Mouse (Mus musculus) heart, adult 18-20 months (tissue): ENCODE results near the gene Akr1d1. TPM values are rescaled to one million over a fixed set of nuclear protein-coding genes. Genes with fewer than 3 reads are reported as not detected.

Source experiments
- DNase-seq, 2 experiments: peaks; one replicate each; pipeline ENCODE4 v3.0.0; 2021 to 2022; ENCODE audit warnings: mixed read lengths in 1 of 2
- total RNA-seq, 2 experiments: library from RNA; stranded (reverse); gene quantifications; 2 replicates each; pipeline ENCODE4 v1.2.3; 2021

Akr1d1 gene
- total RNA-seq, 2 experiments from 2014 or later: not detected

- DNase-seq: no peak
Observed at GRCm38 (mm10) chr6:37567363-37567762, 37.4 kb downstream of the Akr1d1 start.

DNA sequence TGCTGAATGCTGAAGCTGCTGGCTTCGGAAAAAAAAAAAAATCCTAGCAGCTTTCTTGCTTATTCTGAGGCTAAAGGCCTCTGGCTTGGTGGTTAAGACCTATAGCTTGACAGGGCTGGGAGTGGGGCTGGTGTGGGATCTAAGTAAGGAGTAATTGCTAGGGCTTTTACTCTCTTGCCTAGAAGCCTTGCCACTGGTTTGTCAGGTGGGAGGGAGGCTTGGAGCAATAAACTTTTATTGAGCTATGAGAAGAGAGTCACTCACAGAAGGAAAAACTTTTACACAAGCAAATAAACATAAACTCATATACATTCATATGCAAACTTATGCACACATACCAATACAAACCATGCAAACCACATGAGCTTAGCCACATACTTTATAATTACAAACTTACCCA, 42.0 kb downstream of the Akr1d1 start:
- DNase-seq: no peak

DNA sequence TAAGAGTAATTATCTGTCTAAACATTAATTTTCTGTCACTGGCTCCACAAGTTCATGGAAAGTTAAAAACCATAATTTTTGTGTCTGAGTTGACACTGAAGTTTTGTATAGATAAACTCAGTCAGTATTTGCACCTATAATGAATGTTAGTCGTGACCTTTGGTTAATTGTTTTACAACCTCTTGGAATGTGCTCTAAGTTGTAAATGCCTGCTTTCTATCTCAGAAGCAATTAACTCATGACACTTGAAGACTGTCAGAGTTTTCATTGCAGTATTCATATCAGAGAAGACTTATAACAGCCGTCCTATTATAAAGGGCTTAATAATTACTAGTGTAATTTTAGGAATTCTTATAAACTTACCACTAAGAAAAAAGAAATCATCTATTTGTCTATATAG, 43.0 kb downstream of the Akr1d1 start:
- no peak for DNase-seq

GRCm38 (mm10) chr6:37580476-37580875, 50.5 kb downstream of the Akr1d1 start:
- DNase-seq: no peak

DNA sequence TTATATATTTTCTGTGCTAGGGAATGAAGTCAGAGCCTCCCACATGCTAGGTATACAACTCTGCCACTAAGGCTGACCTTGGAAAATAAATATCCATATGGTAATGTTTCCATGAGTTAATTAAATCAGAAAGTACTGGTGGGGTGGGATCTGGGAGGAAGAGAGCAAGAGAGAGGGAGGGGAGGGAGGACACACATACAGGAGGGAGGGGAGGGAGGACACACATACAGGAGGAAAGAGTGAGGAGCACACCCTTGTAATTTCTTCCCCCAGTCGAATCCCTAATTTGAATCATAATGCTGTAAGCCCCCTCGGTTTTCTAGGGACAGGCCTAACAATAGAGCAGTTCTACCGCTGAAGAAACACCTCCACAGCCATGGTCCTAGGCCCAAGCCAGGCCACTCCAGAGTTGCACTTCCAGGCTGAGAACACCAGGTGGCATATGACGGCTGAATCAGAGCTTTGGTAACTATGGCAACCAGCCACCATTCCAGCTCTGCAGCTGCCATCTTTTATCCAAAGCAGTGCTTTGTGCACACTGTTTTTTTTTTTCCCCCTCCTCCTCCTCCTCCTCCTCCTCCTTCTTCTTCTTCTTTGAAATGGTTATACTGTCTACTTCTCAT, 59.5 kb downstream of the Akr1d1 start:
- DNase-seq: peak; percentile 49 to 65

DNA sequence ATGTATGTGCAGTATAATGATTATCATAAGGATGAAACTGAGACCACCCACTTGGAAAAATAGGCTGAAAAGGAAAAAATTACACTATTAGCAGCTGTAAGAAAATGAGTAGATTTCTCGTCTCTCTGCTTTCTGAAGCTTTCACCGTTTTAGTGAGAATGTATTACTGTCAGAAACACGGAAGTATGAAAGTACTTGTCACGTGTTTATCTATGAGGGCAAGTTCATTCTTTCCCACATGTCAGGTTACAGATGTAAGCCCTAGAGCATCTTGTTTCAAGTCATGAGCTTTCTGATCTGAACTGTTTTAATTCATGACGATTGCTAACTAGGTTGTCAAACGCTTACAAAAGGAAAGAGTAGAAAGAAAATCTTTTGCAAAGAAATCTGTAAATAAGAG, 60.8 kb downstream of the Akr1d1 start:
- DNase-seq: no peak

DNA sequence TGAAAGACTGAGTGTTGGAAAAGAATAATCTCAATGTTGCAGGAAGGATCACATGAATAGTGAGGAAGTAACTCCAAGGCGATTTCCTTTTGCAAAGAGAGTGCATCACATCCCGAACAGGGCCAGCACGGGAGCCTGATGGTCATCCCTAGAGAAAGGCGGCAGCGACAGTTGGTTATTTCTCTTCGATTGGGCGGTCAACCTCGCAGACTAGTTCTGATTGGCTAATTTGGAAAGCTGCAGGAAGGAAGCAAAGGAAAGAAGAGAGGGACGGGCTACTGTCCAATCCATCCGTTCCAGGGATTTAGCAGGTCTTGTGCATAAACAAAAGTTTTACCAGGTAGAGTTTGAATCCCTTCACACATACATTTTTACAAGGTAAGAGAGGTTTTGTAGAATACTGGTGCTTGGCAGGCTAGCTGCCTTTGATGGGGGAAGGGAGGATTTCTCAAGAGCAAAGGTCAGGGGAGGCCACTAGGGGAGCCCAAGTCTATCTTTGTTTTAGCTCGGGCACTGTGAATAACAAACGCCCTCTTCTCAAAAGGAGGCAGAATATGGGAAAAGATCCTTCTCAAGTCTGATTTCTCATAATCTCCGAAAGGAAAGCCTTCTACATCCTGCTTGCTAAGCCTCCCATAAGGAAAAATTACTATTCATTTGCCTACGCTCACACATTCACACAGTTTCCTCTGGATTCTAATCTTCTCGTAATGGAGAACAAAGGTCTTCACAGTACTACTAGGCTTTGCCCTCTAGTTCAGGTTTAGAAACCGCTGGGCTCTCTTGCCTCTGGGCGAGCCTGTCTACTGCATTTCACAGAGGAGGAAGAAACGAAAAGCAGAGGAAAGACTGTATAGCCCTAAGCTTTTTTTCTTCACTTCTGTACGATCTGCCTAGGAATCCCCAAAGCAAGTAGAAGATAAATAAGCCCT, 62.4 kb downstream of the Akr1d1 start:
- peak; percentile 63 to 67 for DNase-seq

DNA sequence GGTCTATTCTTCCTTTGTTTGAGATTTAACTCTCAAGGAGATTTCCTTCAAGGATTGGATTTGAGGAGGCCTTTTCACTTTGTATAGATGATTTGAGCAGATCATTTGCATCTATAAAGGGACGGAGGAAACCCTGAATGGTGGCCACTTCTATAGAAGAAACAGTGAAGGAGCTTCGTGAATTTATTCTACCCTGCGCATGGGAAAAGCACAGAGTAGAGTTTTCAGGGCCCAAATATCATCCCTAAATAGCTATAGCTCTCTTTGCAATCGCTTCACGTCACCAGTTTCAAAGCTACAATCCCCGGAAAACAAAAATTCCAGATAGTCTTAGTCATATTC, 63.0 kb downstream of the Akr1d1 start:
- DNase-seq: no peak

GRCm38 (mm10) chr6:37593551-37594089, 63.6 kb downstream of the Akr1d1 start:
- DNase-seq: no peak

- no peak for DNase-seq
Observed at GRCm38 (mm10) chr6:37597088-37597487, 67.1 kb downstream of the Akr1d1 start.

DNA sequence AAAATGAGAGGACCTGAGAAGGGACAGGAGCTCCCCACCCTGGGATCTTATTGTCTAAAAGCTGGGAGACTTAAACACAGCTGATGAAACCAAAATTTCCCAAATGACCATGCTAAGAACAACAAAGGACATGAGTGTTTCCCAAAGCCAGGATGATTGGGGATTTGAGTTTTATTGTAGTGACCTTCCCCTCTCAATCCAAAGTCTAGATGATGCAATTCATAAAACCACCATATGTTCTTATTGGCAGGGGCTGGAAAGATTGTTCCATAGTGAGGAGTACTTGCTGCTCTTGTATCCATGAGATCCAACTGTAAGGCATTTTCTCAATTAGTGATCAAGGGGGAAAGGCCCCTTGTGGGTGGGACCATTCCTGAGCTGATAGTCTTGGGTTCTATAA, 68.1 kb downstream of the Akr1d1 start:
- DNase-seq: no peak

- DNase-seq: no peak
Observed at GRCm38 (mm10) chr6:37600976-37601498, 71.1 kb downstream of the Akr1d1 start.

DNA sequence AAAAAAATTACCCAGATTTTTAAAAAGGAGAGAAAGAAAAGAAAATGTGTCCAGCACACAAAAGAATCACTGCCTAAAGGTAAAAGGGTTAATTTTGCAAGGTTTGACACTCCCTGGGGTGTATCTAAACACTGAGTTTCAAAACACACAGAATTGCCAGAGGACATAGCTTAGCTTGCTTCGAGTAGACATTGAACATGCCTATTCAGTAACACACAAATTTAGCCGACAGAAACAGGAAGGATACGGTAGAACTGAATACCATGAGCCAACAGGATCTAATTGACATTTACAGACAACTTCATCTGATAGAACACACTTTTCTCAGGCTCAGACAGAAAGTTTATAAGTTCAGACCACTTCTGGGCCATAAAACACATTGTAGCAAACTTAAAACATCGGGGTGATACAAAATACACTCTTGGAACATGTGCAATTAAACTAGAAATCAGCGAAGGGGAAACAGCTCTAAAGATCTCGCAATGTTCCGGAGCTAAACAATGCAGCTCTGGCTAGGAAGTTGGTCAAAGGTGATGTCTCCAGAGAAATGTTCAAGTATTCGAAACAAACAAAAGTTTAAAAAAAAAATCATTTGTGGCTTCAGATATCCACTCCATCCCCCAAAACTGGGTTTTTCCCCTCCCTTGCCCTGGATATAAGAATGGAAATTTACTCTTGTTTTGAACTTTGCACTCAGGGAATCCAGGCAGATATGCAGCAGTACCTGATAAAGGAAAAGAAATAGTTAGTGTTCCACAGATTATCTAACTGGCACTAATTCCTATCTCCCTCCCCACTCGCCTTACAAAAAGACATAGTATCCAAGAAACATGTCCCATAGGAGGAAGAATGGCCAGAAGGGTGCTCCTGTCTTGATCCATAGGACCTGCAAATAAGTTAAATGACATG, 73.1 kb downstream of the Akr1d1 start:
- DNase-seq: peak in 1 of 2 experiments; percentile 52

- no peak for DNase-seq
Observed at GRCm38 (mm10) chr6:37604178-37604883, 74.4 kb downstream of the Akr1d1 start.

GRCm38 (mm10) chr6:37604884-37605269, 74.9 kb downstream of the Akr1d1 start:
- DNase-seq: no peak

GRCm38 (mm10) chr6:37607511-37608289, 77.7 kb downstream of the Akr1d1 start:
- no peak for DNase-seq

- no peak for DNase-seq
Observed at GRCm38 (mm10) chr6:37612603-37613284, 82.8 kb downstream of the Akr1d1 start.

DNA sequence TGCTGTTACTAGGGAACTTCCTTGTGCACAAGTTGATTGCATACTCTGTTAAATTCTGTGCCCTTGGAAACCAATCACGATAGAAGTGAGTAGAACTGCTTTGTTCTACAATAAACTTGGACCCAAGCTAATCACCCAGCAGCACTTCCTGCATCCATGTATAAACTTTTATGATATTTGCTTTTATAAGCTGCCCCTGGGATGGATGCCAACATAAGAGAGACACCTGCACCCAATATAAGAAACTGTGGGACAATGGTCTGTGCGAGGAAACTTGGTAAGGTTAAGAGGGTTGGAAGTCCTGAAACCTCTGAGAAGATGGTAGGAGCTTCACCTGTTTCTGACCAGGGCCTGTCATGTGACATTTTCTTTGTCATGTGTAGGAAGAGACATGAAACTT, 85.5 kb downstream of the Akr1d1 start:
- DNase-seq: no peak

DNA sequence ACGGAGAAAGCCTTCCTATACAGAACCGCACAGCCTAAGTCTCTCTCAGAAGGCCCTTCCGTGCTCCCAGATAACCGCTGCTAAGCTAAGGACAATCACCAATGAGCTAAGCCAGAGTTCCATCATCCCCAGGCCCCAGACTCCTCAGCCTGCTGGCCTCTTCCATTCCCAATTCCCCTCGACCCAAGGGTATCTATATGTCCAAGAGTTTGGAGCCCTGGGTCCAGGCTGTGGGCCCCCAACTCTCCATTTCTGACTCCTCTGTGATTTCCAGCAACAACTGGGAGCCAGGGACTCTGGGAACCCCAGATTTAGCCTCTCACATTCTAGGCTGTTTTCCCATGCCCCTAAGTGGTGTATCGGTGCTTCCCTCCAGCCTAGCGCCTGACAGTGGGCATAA, 86.2 kb downstream of the Akr1d1 start:
- DNase-seq: no peak

- peak; percentile 41 to 66 for DNase-seq
Observed at GRCm38 (mm10) chr6:37617431-37618011, 87.5 kb downstream of the Akr1d1 start.
